ENCODE assay signal across 33 mouse cellular contexts in the genomic region with DNA sequence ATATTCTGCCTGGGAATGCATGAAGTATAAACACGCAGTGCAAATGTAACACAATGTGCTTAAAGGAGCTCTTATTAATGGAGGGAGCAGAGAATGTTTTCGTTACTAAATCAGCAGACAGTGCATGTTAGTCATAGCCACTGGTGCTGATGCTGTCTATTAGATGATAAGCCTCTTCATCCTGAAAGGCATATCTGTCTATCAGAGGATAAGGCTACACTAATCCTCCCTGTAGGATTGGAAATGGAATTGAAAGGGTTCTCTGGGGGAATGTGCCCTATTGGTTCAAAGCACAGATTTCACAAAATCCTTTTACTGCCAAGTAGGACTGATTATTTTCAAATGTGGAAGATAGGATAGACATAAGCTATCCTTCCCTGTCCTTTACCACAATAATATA.
A peak's percentile ranks its signal among the peaks of the same experiment; 100 is the strongest.
DNase-seq lines count a peak whose midpoint lies in the region; ATAC-seq lines count a peak whose summit lies in the region.
"Had no signal": no experiment of that assay in that cellular context is flagged by ENCODE, and none has a peak within 500 bp of the region (broad histone marks: within the 10 kb centered on the region; RNA-seq: fewer than 3 reads in every experiment).

No protein-coding gene starts in this region.

- H3K4me1 ChIP-seq in midbrain, embryonic 11.5 days (ENCODE audit: control insufficient read depth, insufficient read depth, low read length): no peaks in the 10 kb centered on the region
- no peaks in the 10 kb centered on the region for H3K4me1 ChIP-seq in midbrain, embryonic 10.5 days
- H3K4me1 ChIP-seq in midbrain, embryonic 13.5 days (replicated peaks): 0 out of 2 replicates have a peak, but pooled peaks cover 4% of the 10 kb centered on the region
- H3K4me1 ChIP-seq: neural tube, embryonic 12.5 days had no signal

- ATAC-seq in midbrain, embryonic 11.5 days (ENCODE audit: low FRiP score): peak; percentile 66
- ATAC-seq in midbrain, embryonic 13.5 days: peak; percentile 89
- ATAC-seq: activated CD4-positive, CD25-positive, alpha-beta regulatory T cell, adult 4 months; forebrain, embryonic 14.5 days; inflammation-experienced regulatory T-cells, adult 6 months had no signal

- WGBS in midbrain, embryonic 11.5 days: 67% methylated on average over 2 of the region's 2 CpGs
- WGBS in midbrain, embryonic 10.5 days: 88% methylated on average over 2 of the region's 2 CpGs
- 49% methylated on average over 2 of the region's 2 CpGs for WGBS in midbrain, embryonic 13.5 days

- H3K36me3 ChIP-seq in midbrain, embryonic 11.5 days (ENCODE audit: control insufficient read depth, insufficient read depth, low read length): no peaks in the 10 kb centered on the region
- no peaks in the 10 kb centered on the region for H3K36me3 ChIP-seq in midbrain, embryonic 10.5 days
- H3K36me3 ChIP-seq in midbrain, embryonic 13.5 days: no peaks in the 10 kb centered on the region
- H3K36me3 ChIP-seq: neural tube, embryonic 12.5 days had no signal

- DNase-seq in midbrain, embryonic 11.5 days (ENCODE audit: low spot score, missing footprints): no peak
- DNase-seq in midbrain, embryonic 10.5 days (ENCODE audit: low spot score): no peak
- DNase-seq in brain, embryonic 18.5 days (ENCODE audit: low read depth, low spot score): peak; percentile 2
- peak; percentile 1 for DNase-seq in retina, postnatal 1 day
- DNase-seq in kidney, adult 9 months: no peak
- DNase-seq in kidney, adult 8-10 months: no peak
- DNase-seq in frontal cortex, adult 2 months (ENCODE audit: extremely low spot score in 1 of 2, low spot score in 1 of 2): no peak
- DNase-seq: adrenal gland, adult 2 months; adrenal gland, postnatal 36 days; B cell, adult 2 months; cerebellum, adult 11 months; cerebellum, adult 9-10 months; gastrocnemius, adult 2 months; gastrocnemius, postnatal 36 days; heart, adult 18-20 months; heart, postnatal 4 days; kidney, adult 11 months; layer of hippocampus, adult 9-11 months; liver; lung, adult 2 months; lung, postnatal 10 days; right cerebral cortex, postnatal 4 days had no signal

- H3K4me3 ChIP-seq in midbrain, embryonic 11.5 days (ENCODE audit: low read depth, low read length): no peak overlapping the region
- H3K4me3 ChIP-seq in midbrain, embryonic 10.5 days: no peak overlapping the region
- no peak overlapping the region for H3K4me3 ChIP-seq in midbrain, embryonic 13.5 days (replicated peaks)
- H3K4me3 ChIP-seq: gastrocnemius, adult 2 months; myocyte; neural tube, embryonic 12.5 days had no signal

- H3K9ac ChIP-seq in midbrain, embryonic 11.5 days (ENCODE audit: low read length): no peak overlapping the region
- H3K9ac ChIP-seq in midbrain, embryonic 13.5 days (replicated peaks): no peak overlapping the region
- H3K9ac ChIP-seq: hindbrain, embryonic 14.5 days; liver, embryonic 14.5 days; neural tube, embryonic 12.5 days had no signal

- H3K27me3 ChIP-seq in midbrain, embryonic 11.5 days (ENCODE audit: control insufficient read depth, insufficient read depth, low read length): no peaks in the 10 kb centered on the region
- no peaks in the 10 kb centered on the region for H3K27me3 ChIP-seq in midbrain, embryonic 10.5 days (ENCODE audit: low read depth, poor library complexity, severe bottlenecking)
- H3K27me3 ChIP-seq in midbrain, embryonic 13.5 days: no peaks in the 10 kb centered on the region
- H3K27me3 ChIP-seq: neural tube, embryonic 12.5 days had no signal

- H3K9me3 ChIP-seq in midbrain, embryonic 11.5 days (ENCODE audit: control insufficient read depth, low read length): no peaks in the 10 kb centered on the region
- no peaks in the 10 kb centered on the region for H3K9me3 ChIP-seq in midbrain, embryonic 10.5 days (replicated peaks)
- H3K9me3 ChIP-seq in midbrain, embryonic 13.5 days: no peaks in the 10 kb centered on the region
- H3K9me3 ChIP-seq: neural tube, embryonic 12.5 days had no signal

- H3K27ac ChIP-seq in midbrain, embryonic 11.5 days (ENCODE audit: low read depth, low read length): no peak overlapping the region
- H3K27ac ChIP-seq in midbrain, embryonic 10.5 days (replicated peaks): no peak overlapping the region
- H3K27ac ChIP-seq in midbrain, embryonic 13.5 days: peak overlapping the region; percentile 35; the same call in 1 of the 2 replicates
- H3K27ac ChIP-seq: gastrocnemius, adult 2 months; hindbrain, embryonic 14.5 days; kidney, postnatal 0 days; liver, embryonic 14.5 days; macrophage; neural tube, embryonic 12.5 days had no signal

- H3K4me2 ChIP-seq in midbrain, embryonic 11.5 days: no peak overlapping the region
- no peak overlapping the region for H3K4me2 ChIP-seq in midbrain, embryonic 13.5 days (replicated peaks)
- H3K4me2 ChIP-seq: heart, embryonic 11.5 days; hindbrain, embryonic 14.5 days; neural tube, embryonic 12.5 days had no signal

Comparison
In these comparisons a context has a peak if more than half of its experiments do, and no peak if none do; other contexts are left out.
1. DNase-seq: peak in brain, embryonic 18.5 days (single experiment) and retina, postnatal 1 day (single experiment); none in midbrain, embryonic 11.5 days (single experiment), midbrain, embryonic 10.5 days (single experiment), kidney, adult 9 months (single experiment), kidney, adult 8-10 months (0 of 2) and frontal cortex, adult 2 months (0 of 2).